Mouse (Mus musculus) brown adipose tissue, adult 24 weeks (tissue): ENCODE results near the gene Pak3. TPM values are rescaled to one million over a fixed set of nuclear protein-coding genes. Genes with fewer than 3 reads are reported as not detected.

Source experiments
- H3K27ac ChIP-seq: fragments of 200-500 bp; replicated peaks from 2 replicates; pipeline ENCODE4 v1.5.1; 2012; ENCODE audit warnings: low read depth, mild to moderate bottlenecking, low read length
- H3K4me1 ChIP-seq: fragments of 200-500 bp; 2 replicates; pipeline ENCODE4 v1.6.1; 2012; ENCODE audit warnings: low read length, mixed read lengths; ENCODE audit not compliant: control insufficient read depth, insufficient read depth, insufficient read length
- H3K4me3 ChIP-seq: fragments of 200-500 bp; 2 replicates; pipeline ENCODE4 v1.5.1; 2012; ENCODE audit warnings: low read depth, mild to moderate bottlenecking, low read length, moderate library complexity; ENCODE audit not compliant: insufficient read depth
- polyA plus RNA-seq: library from polyadenylated mRNA; stranded (reverse); fragments of >200 nt; gene quantifications from 2 replicates; pipeline ENCODE4 v1.2.4, GENCODE M21; 2012; ENCODE audit not compliant: missing spikeins, insufficient read depth, insufficient read length

Pak3 gene
- polyA plus RNA-seq, 1 experiment: not detected

DNA sequence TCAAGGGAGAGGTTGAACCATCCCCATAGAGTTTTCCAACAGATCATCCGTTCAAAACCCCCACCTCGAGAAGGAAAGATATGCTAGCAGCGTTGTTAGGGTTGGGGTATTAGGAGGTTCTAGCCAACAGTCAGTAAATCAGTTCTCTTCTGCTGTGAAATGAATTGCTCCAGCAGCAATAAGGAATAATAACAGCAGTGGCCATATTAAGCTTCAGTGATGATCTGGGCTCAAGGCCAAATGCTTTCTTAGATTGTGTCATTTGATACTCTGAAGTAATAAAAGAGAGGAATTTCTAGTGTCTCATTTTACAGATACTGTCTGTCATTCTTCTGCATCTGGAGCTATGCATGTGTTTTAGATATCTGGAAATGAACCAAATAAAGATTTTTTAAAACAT lies 244.2 kb downstream of the Pak3 start:
- H3K27ac ChIP-seq: no peak overlapping the region
- no peak overlapping the region for H3K4me3 ChIP-seq
- H3K4me1 ChIP-seq: no peaks in the 10 kb centered on the region

DNA sequence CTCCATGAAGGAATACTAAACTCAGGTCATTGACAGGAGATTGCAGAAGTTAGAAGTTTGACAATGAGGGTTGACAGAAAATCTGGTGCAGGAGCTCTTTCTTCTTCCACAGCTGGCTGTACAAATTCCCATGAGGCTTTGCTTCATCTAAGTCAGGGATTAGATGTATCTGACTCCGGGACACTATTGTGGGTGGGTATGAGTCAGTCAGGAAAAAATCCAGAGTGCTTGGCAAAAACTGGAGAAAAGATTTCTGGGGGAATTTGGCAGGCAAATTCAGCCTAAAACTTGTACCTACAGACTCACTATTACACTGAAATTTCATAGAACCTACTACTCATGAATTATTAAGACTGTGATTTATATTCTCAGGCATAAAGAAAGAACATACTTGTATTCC lies 297.6 kb downstream of the Pak3 start:
- H3K4me3 ChIP-seq: no peak overlapping the region
- H3K4me1 ChIP-seq: no peaks in the 10 kb centered on the region
- H3K27ac ChIP-seq: no peak overlapping the region

DNA sequence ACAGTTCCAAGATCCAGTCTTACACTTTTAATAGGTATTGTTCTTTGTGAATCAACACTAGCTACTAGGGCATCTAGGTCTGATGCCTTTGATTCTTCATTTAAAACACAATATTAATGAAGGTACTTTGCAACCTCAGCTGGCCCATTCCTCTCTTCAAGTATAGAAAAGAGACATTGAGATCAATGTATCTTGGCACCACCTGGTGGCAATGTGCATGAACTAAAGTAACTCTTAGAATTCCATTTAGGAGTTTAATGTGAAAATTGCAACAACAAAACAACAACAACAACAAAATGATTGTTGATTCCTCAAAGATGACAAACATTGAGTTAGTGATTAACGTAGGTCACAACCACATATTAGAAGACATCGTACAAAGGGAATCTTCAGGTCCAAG lies 300.6 kb downstream of the Pak3 start:
- Histone ChIP-seq H3K4me3 (no peak overlapping the region), H3K4me1 (no peaks in the 10 kb centered on the region), H3K27ac (no peak overlapping the region)

DNA sequence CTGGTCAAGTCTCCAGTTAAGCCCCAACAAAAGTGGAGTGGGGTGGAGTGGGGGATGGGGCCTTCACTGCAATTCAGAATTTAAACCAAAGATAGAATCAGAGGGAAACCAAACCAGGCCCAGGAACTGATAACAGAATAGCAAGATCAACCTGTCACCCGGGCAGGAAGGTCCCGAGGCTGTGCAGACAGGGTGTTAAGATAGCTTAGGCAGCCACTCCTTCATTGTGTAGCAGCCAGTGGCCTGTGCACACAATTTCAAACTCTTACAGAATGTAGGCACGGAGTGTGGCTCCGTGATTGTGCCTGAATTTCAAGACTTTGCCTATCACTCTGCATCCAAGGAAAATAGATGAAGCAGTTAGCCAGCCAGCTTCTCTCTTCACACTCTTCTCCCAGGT lies 308.1 kb downstream of the Pak3 start:
- Histone ChIP-seq H3K27ac (no peak overlapping the region), H3K4me1 (no peaks in the 10 kb centered on the region), H3K4me3 (no peak overlapping the region)

DNA sequence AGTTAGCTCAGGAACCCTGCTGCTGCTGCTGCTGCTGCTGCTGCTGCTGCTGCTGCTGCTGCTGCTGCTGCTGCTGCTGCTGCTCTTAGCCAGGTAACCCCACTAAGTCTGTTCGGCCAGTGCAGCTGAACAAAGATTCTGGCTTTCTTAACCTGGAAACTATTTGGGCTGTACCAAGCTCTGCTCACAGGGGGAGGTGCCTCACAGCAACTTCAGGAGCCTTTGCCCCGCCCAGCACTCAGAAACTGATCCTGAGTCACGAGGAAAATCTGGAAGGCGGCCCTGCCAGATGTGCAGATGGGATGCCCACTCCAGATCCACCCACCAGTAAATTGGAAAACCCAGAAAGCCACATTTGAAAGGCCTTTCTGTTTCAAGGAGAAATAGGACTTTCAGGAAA lies 308.8 kb downstream of the Pak3 start, which contains the start of gene Capn6:
TSS of gene Capn6 (minus strand) at position 203 of the 400 bp plus-strand sequence.
- Histone ChIP-seq H3K4me3 (no peak within 1 kb of the TSS), H3K27ac (no peak within 1 kb of the TSS)

DNA sequence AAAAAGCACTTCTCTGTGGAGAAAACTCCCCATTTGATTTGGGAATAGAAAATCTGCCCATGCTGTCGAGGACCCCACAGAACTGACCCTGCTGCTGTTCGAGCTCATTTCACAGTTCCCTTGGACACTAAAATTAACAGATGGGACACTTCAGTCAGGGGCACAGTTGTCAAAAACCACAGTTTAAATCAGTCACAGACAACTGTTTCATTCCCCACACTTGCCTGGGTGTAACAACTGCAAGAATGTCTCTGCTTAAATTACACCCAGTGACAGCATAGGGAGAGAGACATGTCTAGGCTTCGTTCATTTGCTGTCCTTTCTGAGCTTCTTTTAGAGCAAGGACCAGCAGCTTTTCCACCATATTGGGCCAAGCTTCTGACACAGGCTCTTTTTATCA lies 328.2 kb downstream of the Pak3 start:
- no peak overlapping the region for H3K27ac ChIP-seq
- H3K4me3 ChIP-seq: no peak overlapping the region
- H3K4me1 ChIP-seq: no peaks in the 10 kb centered on the region

More for the DNA sequence above, 308.8 kb downstream of the Pak3 start, which contains the start of gene Capn6:
- no peaks in the 10 kb centered on the region for H3K4me1 ChIP-seq

Other genes starting within 250 kb of the Pak3 start
- 4.3 and 8.6 TPM in 2 replicates for gene Chrdl1, start 124.3 kb upstream of the Pak3 start, polyA plus RNA-seq